Mouse (Mus musculus): ENCODE data around the gene Slitrk6.

GRCm38 (mm10) chr14:110770694-110771093, 15.7 kb upstream of the Slitrk6 start:
- TF ChIP-seq CTCF (IDR thresholded peaks at IDR 0.05; ENCODE audit: extremely low read depth, insufficient read depth, low read length) = no peak
- TF ChIP-seq POLR2A (IDR thresholded peaks at IDR 0.05; ENCODE audit: extremely low read depth, insufficient read depth, low read length) = no peak
